Mouse (Mus musculus) megakaryocyte, adult 5-6 weeks (primary cell): ENCODE measurements around the gene Usp7. TPM values are rescaled to one million over a fixed set of nuclear protein-coding genes. Genes with fewer than 3 reads are reported as not detected.
A peak's percentile ranks its signal among the peaks of the same experiment; 100 is the strongest.

Source experiments
- ATAC-seq: 2 replicates; pipeline ENCODE4 v1.8.0; 2016; ENCODE audit warnings: mild to moderate bottlenecking, inconsistent platforms; ENCODE audit not compliant: poor library complexity, severe bottlenecking
- total RNA-seq, 2 experiments: library from RNA; stranded (forward) in 1 of 2; stranded (reverse) in 1 of 2; fragments of 153-499, 151-499 nt in 1 of 2; fragments of 221-1000, 200-1000 nt in 1 of 2; gene quantifications; 2 replicates each; pipeline versions ENCODE4 v1.2.3 to v1.2.4; 2015 to 2017

Gene Usp7
- total RNA-seq (2015) (127 and 132 TPM in 2 replicates), total RNA-seq (2017) (122 and 137 TPM in 2 replicates)

DNA sequence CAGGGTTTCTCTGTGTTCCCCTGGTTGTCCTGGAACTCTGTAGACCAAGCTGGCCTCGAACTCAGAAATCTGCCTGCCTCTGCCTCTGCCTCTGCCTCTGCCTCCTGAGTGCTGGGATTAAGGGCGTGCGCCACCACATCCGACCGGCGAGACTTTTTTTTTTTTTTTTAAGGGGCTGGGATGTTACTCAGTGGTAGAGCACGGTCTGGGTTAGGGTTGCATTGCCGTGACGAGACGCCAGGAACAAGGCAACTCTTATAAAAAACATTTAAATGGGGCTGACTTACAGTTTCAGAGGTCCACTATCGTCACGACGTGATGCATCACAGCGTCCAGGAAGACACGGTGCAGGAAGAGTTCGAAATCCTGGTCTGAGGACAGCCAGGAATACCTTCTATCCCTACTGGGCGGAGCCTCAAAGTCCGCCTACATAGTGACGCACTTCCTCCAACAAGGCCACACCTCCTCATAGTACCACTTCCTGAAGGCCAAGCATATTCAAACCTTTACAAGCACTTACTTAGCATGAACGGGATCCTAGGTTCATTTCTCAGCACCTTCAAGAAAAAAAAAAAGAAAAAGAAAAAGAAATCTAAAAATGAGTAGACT, at the start of gene Usp7:
Gene Usp7, minus strand, starts transcription at position 360 of the 609 bp plus-strand sequence.
- no peak for ATAC-seq

GRCm38 (mm10) chr16:8840557-8840956, 48.4 kb upstream of the Usp7 start:
- ATAC-seq, result no peak

DNA sequence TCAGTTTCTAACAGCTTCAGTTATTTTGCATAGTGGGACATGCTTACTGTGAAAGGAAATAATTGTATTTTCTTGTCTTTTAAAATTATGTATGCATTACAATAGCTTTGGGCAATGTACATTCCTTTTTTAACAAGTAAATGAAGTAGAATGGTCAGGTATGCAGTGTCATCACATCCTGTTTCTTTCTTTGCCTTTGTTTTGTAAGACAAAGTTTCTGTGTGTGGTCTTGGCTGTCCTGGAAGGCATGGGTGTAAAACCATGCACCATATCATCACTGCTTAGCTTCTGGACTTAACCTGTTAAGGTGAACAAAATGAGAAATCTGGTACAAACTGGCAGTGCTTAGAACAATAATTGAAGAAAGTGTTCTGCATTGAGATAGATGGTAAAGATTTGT, 46.8 kb upstream of the Usp7 start:
- no peak for ATAC-seq

DNA sequence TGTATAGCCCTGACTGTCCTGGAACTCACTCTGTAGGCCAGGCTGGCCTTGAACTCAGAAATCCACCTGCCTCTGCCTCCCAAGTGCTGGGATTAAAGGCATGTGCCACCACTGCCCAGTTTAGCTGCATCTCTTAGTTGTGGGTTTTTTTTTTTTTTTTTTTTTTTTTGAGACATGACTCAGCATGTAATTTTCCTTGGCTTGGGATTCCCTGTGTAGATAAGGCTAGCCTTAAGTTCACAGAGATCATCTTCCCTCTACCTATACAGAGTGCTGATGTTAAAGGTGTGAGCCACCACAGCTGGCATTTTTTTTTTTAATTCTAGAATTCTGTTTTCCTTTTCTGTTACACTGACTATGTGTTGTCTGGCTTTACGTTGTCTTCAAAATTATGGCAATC, 45.5 kb upstream of the Usp7 start:
- ATAC-seq, result no peak

DNA sequence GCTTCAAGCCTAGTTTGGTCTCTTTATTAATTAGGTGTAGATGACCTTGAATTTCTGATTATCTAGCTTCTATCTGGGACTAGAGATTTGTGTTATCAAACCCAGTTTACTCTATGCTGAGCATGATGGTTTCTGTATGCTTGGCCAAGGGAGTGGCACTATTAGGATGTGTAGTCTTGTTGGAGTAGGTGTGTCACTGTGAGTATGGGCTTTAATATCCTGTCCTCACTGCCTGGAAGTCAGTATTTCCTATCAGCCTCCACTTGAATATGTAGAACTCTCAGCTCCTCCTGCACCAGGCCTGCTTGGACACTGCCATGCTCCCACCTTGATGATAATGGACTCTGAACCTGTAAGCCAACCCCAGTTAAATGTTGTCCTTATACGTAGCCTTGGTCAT, 44.8 kb upstream of the Usp7 start:
- no peak for ATAC-seq

GRCm38 (mm10) chr16:8831241-8831640, 39.1 kb upstream of the Usp7 start:
- ATAC-seq, result no peak

- ATAC-seq, result peak; percentile 63
Observed at GRCm38 (mm10) chr16:8830431-8831211, 38.5 kb upstream of the Usp7 start.

DNA sequence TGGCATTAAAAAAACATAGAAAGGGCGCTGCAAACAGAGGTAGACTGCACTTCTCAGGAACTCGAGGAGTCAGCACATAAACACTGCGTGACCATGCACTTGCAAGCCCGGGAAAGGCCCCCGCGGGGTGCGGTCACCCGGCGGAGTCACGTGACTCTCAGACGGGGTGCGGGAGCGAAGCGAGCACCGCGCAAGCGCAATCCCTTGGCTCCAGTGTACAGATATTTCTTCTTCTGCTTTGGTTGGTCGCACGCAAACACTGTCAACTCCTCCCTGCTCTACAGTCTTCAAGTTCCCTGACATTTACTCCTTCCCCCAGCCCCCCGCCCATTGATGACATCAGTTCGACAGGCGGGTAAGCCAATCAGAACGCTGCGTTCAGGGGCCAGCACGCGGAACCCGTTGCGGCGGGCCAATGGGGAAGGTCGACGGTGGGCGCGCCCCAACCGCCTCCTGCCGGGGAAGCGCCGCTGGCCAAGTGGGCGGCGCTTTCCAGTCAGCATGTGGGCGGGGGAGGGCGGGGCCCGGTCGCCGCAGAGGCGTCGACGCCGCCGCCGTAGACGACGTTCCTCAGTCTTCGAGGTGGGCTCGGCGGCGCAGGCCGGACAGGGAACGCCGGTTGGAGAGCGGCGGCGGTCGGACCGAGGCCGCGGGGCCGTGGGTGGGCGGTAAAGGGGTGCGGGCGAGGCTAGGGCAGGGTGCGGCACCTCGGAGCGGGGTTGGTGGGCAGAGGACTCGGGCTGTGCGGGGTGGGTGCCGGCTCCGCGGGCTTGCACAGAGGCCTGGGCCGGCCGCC, 37.7 kb upstream of the Usp7 start, which contains the start of gene 1810013L24Rik:
Gene 1810013L24Rik, plus strand, starts transcription at position 537 of the 796 bp plus-strand sequence.
- ATAC-seq, result peak; percentile 87

- ATAC-seq, result peak; percentile 41
Observed at GRCm38 (mm10) chr16:8828636-8829563, 36.8 kb upstream of the Usp7 start.

DNA sequence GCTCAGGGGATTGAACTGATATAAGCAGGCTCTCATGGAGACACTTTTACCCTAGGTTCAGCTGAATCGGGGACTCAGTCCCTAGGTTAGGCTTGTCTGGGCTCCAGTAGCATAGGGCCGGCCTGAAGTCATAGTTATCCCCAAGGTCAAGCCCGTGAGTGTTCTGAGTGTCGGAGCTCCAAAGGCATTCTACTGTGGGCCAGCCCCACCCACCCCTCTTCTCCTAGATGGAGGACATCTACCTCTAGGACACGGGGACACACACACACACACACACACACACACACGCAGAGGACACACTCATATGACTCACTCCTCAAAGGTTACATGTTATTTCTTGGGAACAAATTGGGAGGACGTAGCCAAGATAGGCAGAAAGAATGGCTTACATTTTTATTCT, 35.3 kb upstream of the Usp7 start:
- no peak for ATAC-seq

DNA sequence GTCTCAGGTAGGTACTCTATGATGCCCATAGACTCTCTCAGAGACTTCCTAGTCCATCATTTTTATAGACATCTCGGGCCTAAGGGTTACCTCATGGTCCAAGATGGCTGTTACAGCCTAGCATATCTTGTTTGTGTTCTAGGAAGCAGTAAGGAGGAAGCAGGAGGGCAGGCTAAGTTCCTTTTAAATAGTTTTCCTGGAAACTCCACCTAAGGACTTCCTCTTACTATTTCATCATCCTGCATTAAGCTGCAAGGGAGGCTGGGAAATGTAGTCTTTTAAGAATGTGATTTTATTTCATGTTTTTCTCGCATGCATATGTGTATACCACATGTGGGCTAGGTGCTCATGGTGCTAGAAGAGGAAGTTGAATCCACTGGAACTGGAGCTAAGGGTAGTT, 31.6 kb upstream of the Usp7 start:
- ATAC-seq, result peak; percentile 98

DNA sequence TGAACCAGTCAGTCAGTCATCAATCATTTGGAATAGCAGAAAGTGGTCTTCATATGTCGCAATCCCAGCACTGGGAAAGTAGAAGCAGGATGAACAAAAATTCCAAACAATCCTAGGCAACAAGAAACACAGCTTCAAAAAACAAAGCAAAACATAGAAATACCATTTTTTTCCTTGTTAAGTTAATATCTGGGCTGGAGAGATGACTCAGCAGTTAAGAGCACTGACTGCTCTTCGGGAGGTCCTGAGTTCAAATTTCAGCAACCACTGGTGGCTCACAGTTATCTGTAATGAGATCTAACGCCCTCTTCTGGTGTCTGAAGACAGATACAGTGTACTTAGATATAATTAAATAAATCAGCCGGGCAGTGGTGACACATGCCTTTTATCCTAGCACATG, 30.5 kb upstream of the Usp7 start:
- no peak for ATAC-seq

- no peak for ATAC-seq
Observed at GRCm38 (mm10) chr16:8821429-8821828, 29.3 kb upstream of the Usp7 start.

DNA sequence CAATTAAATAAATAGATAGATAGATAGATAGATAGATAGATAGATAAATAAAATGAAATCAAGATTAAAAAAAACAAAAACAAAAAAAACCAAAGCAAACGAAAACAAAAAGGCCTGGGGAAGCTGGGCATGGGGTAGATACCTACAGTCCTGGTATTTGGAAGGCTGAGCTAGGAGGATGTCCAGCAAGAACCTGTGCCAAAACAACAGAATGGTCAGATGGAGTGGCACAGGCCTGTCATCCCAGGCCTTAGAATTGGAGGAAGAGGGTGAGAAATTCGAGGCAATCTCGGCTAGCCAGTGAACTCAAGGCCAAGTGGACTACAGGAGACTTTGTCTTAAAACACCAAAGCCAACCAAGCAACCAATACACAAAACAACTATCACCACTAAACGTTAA, 25.8 kb upstream of the Usp7 start:
- ATAC-seq, result no peak

- no peak for ATAC-seq
Observed at GRCm38 (mm10) chr16:8810399-8811127, 18.5 kb upstream of the Usp7 start.

DNA sequence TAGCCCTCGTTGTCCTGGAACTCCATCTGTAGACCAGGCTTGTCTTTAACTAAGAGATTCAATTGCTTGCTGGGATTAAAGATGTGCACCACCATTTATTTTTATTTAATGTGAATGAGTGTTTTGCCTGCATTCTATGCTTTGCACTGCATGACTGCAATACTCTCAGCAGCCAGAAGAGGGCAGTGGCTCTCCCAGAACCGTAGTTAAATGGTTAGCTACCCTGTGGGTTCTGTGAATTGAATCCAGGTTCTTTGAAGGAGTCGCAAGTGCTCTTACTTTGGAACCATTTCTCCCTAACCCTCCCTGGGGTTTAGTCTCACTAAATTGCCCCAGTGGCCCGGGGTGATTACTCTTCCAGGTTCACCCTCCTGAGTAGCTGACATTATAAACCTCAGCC, 14.6 kb upstream of the Usp7 start:
- ATAC-seq, result peak; percentile 71

- no peak for ATAC-seq
Observed at GRCm38 (mm10) chr16:8795906-8796305, 3.8 kb upstream of the Usp7 start.

GRCm38 (mm10) chr16:8794952-8795351, 2.8 kb upstream of the Usp7 start:
- no peak for ATAC-seq

DNA sequence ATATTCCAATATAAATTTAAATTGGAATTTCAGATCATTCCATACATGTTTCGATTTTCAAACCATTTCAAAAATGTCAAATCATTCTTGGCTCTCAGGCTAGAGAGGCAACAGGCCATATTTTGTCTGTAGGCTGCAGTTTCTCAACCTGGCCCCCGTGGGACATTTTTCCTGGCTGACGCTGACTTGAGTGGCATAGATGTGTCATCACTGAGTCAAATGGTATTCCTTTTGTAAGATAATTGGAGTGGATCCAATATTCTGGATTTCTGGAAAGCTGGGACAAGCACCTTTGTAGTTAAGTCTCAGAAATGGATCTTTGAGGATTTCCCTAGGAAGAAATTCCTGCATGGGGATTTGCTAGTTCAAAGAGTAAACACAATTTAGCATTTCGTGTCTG, 1.2 kb downstream of the Usp7 start:
- no peak for ATAC-seq

DNA sequence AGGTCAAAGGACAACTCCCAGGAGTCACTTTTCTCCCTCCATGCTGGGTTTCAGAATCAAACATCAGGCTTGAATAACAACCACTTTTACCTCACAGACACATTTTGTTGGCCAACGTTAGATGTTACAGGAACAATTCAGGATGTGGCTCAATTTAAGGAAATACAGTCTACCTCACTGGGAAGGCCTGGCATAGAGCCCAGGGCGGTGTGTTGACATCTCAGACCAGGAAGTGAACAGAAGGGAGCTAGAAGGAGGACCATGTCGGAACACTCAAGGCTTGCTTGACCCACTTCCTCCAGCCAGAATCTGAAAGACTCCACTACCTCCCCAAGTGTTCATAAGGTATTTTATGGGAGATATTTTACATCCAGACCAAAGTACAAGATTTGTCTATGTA, 7.4 kb downstream of the Usp7 start:
- peak; percentile 82 for ATAC-seq
